Mouse (Mus musculus) midbrain, embryonic 16.5 days (tissue): Measurements from ENCODE around the gene Tdrd9. TPM values are rescaled to one million over a fixed set of nuclear protein-coding genes. Genes with fewer than 3 reads are reported as not detected.

ENCODE experiments used
- ATAC-seq: fragments of 200-750 bp; cut with Nextera tagmentation; 2 replicates; pipeline ENCODE4 v1.8.0; 2017; ENCODE audit warnings: moderate TSS enrichment
- H3K27ac ChIP-seq: fragments of 300-500 bp; sonication (generic); 2 replicates; pipeline ENCODE4 v1.5.1; 2014; ENCODE audit warnings: mild to moderate bottlenecking, low read length, mixed read lengths
- H3K27me3 ChIP-seq: fragments of 300-500 bp; sonication (generic); 2 replicates; pipeline ENCODE4 v1.6.1; 2014; ENCODE audit warnings: low read depth, low read length, mixed read lengths; ENCODE audit not compliant: control insufficient read depth, insufficient read depth
- H3K36me3 ChIP-seq: fragments of 300-500 bp; sonication (generic); 2 replicates; pipeline ENCODE4 v1.6.1; 2014; ENCODE audit warnings: mild to moderate bottlenecking, low read length, moderate library complexity, mixed read lengths; ENCODE audit not compliant: control insufficient read depth, insufficient read depth
- H3K4me1 ChIP-seq: fragments of 300-500 bp; sonication (generic); 2 replicates; pipeline ENCODE4 v1.6.1; 2014; ENCODE audit warnings: mild to moderate bottlenecking, low read length, mixed read lengths; ENCODE audit not compliant: control insufficient read depth, insufficient read depth
- H3K4me2 ChIP-seq: fragments of 300-500 bp; sonication (generic); 2 replicates; pipeline ENCODE4 v1.6.1; 2014; ENCODE audit warnings: mild to moderate bottlenecking, low read length, mixed read lengths
- H3K4me3 ChIP-seq: fragments of 300-500 bp; sonication (generic); 2 replicates; pipeline ENCODE4 v1.5.1; 2014; ENCODE audit warnings: low read depth, mild to moderate bottlenecking, low read length, moderate library complexity, mixed read lengths
- H3K9ac ChIP-seq: fragments of 300-500 bp; sonication (generic); 2 replicates; pipeline ENCODE4 v1.6.1; 2014; ENCODE audit warnings: low read depth, low read length, mixed read lengths
- H3K9me3 ChIP-seq: fragments of 300-500 bp; sonication (generic); replicated peaks from 2 replicates; pipeline ENCODE4 v1.6.1; 2014; ENCODE audit warnings: mild to moderate bottlenecking, low read length, mixed read lengths; ENCODE audit not compliant: control insufficient read depth, poor library complexity, severe bottlenecking
- WGBS: fragments of 180-500 bp; shearing (Covaris S2); extraction: QIAGEN DNeasy Blood & Tissue Kit; methylation state at CpG from one replicate; pipeline ENCODE4 v1.1.7; 2014; 5-methylcytosine and 5-hydroxymethylcytosine counted together
- polyA plus RNA-seq: library from polyadenylated mRNA; unstranded; fragments of >200 nt; fragmentation: Nextera tagmentation; extraction: Ambion mirVana; gene quantifications from 2 replicates; pipeline ENCODE4 v1.2.1, GENCODE M21; 2015

Tdrd9 gene
- polyA plus RNA-seq, result 0.29 and 0.39 TPM in 2 replicates

- no peak for ATAC-seq
- no peak within 1 kb of the TSS for H3K9ac ChIP-seq
- H3K4me3 ChIP-seq, result no peak within 1 kb of the TSS
- H3K4me1 ChIP-seq, result peaks cover under 1% of the 10 kb centered on the region; the same call in 1 of the 2 replicates
- no peak within 1 kb of the TSS for H3K27ac ChIP-seq
- H3K9me3 ChIP-seq, result no peaks in the 10 kb centered on the region
- H3K36me3 ChIP-seq, result no peaks in the 10 kb centered on the region
- H3K27me3 ChIP-seq, result no peaks in the 10 kb centered on the region; the same call in 1 of the 2 replicates
- no peak within 1 kb of the TSS for H3K4me2 ChIP-seq
- WGBS, result 86% methylated on average over 18 of the region's 18 CpGs
Observed at GRCm38 (mm10) chr12:111971231-111971686, at the start of gene Tdrd9. Gene Tdrd9, plus strand, starts transcription at chr12:111971559.

GRCm38 (mm10) chr12:111923117-111923516 lies 48.2 kb upstream of the Tdrd9 start:
- no peak overlapping the region for H3K4me3 ChIP-seq
- no peaks in the 10 kb centered on the region for H3K4me1 ChIP-seq
- no peak for ATAC-seq
- 89% methylated on average over 6 of the region's 6 CpGs for WGBS
- H3K27ac ChIP-seq, result no peak overlapping the region
- H3K27me3 ChIP-seq, result no peaks in the 10 kb centered on the region
- H3K9me3 ChIP-seq, result no peaks in the 10 kb centered on the region
- H3K9ac ChIP-seq, result no peak overlapping the region
- H3K36me3 ChIP-seq, result no peaks in the 10 kb centered on the region
- no peak overlapping the region for H3K4me2 ChIP-seq

GRCm38 (mm10) chr12:111927338-111927737 lies 44.0 kb upstream of the Tdrd9 start:
- no peaks in the 10 kb centered on the region for H3K4me1 ChIP-seq
- no peak overlapping the region for H3K9ac ChIP-seq
- no peaks in the 10 kb centered on the region for H3K9me3 ChIP-seq
- no peaks in the 10 kb centered on the region for H3K36me3 ChIP-seq
- ATAC-seq, result no peak
- H3K27me3 ChIP-seq, result no peaks in the 10 kb centered on the region
- 53% methylated on average over 1 of the region's 1 CpGs for WGBS
- H3K27ac ChIP-seq, result no peak overlapping the region
- no peak overlapping the region for H3K4me2 ChIP-seq
- H3K4me3 ChIP-seq, result no peak overlapping the region

GRCm38 (mm10) chr12:111928411-111928966 lies 42.9 kb upstream of the Tdrd9 start:
- Histone ChIP-seq H3K27ac (no peak overlapping the region), H3K4me3 (no peak overlapping the region), H3K27me3 (no peaks in the 10 kb centered on the region), H3K9ac (no peak overlapping the region), H3K4me1 (no peaks in the 10 kb centered on the region; the same call in 1 of the 2 replicates), H3K9me3 (no peaks in the 10 kb centered on the region), H3K4me2 (no peak overlapping the region), H3K36me3 (no peaks in the 10 kb centered on the region)
- WGBS, result 90% methylated on average over 18 of the region's 18 CpGs
- ATAC-seq, result no peak

- no peak overlapping the region for H3K4me2 ChIP-seq
- ATAC-seq, result no peak
- 79% methylated on average over 9 of the region's 9 CpGs for WGBS
- no peaks in the 10 kb centered on the region for H3K36me3 ChIP-seq
- no peaks in the 10 kb centered on the region for H3K27me3 ChIP-seq
- H3K9ac ChIP-seq, result no peak overlapping the region
- no peaks in the 10 kb centered on the region; the same call in 1 of the 2 replicates for H3K4me1 ChIP-seq
- no peaks in the 10 kb centered on the region for H3K9me3 ChIP-seq
- H3K27ac ChIP-seq, result no peak overlapping the region
- no peak overlapping the region for H3K4me3 ChIP-seq
Observed at GRCm38 (mm10) chr12:111931411-111932025, 39.8 kb upstream of the Tdrd9 start.

GRCm38 (mm10) chr12:111932513-111932912 lies 38.8 kb upstream of the Tdrd9 start:
- ATAC-seq, result no peak
- 66% methylated on average over 3 of the region's 3 CpGs for WGBS
- H3K4me1 ChIP-seq, result peaks cover 2% of the 10 kb centered on the region; the same call in 1 of the 2 replicates
- H3K9ac ChIP-seq, result no peak overlapping the region
- H3K4me2 ChIP-seq, result no peak overlapping the region
- H3K27me3 ChIP-seq, result no peaks in the 10 kb centered on the region
- H3K4me3 ChIP-seq, result no peak overlapping the region
- H3K27ac ChIP-seq, result no peak overlapping the region
- no peaks in the 10 kb centered on the region for H3K36me3 ChIP-seq
- H3K9me3 ChIP-seq, result no peaks in the 10 kb centered on the region

GRCm38 (mm10) chr12:111933032-111933704 lies 38.2 kb upstream of the Tdrd9 start:
- no peaks in the 10 kb centered on the region for H3K9me3 ChIP-seq
- peaks cover 4% of the 10 kb centered on the region; the same call in 1 of the 2 replicates for H3K4me1 ChIP-seq
- no peak for ATAC-seq
- 63% methylated on average over 11 of the region's 11 CpGs for WGBS
- no peak overlapping the region for H3K4me3 ChIP-seq
- H3K9ac ChIP-seq, result no peak overlapping the region
- no peaks in the 10 kb centered on the region for H3K36me3 ChIP-seq
- H3K27ac ChIP-seq, result no peak overlapping the region
- H3K4me2 ChIP-seq, result no peak overlapping the region
- H3K27me3 ChIP-seq, result no peaks in the 10 kb centered on the region

- no peaks in the 10 kb centered on the region for H3K27me3 ChIP-seq
- H3K9me3 ChIP-seq, result no peaks in the 10 kb centered on the region
- ATAC-seq, result no peak
- no peak overlapping the region for H3K4me2 ChIP-seq
- H3K4me3 ChIP-seq, result no peak overlapping the region
- peaks cover 4% of the 10 kb centered on the region; the same call in 1 of the 2 replicates for H3K4me1 ChIP-seq
- 72% methylated on average over 2 of the region's 2 CpGs for WGBS
- no peaks in the 10 kb centered on the region for H3K36me3 ChIP-seq
- H3K9ac ChIP-seq, result no peak overlapping the region
- no peak overlapping the region for H3K27ac ChIP-seq
Observed at GRCm38 (mm10) chr12:111933971-111934370, 37.4 kb upstream of the Tdrd9 start.
